Mouse (Mus musculus) urinary bladder, adult 2 months (tissue): Measurements from ENCODE around the gene Shh. TPM values are rescaled to one million over a fixed set of nuclear protein-coding genes. Genes with fewer than 3 reads are reported as not detected.

Experiments
- DNase-seq: peaks from one replicate; pipeline ENCODE4 v3.0.0; 2022; ENCODE audit warnings: low spot score
- polyA plus RNA-seq: library from polyadenylated mRNA; depleted of rRNA; stranded (reverse); fragments of >200 nt; gene quantifications from 2 replicates; pipeline ENCODE4 v1.2.3, GENCODE M21; 2012; rRNA removed

Shh gene
- polyA plus RNA-seq = 68.3 and 70.7 TPM in 2 replicates

DNA sequence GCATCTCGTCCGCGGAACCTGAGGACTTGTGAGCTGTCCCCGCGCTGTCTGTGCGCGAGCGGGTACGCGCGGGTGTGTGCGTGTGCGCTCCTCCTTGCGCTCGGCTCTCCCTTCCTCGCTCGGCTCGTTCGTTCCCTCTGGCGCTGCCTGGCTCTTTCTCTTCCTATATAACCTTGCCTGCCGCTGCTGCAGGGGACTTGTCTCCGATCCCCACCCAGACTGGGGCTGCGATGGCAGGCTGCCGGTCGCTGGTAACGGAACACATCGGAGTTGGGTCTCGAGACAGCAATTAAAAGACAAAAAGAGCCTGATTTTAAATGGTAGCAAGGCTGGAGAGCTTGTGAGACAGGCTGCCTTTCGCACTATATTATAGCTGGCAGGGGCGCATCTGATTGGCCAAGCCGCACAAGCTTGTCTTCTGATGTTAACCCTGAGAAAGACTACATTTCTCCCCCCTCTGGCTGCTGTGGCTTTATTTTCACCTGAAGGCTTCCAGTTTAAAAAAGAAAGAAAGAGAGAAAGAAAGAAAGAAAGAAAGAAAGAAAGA, at the start of gene Shh:
Gene Shh, minus strand, starts transcription at position 497 of the 547 bp plus-strand sequence.
- DNase-seq = peak; percentile 45

DNA sequence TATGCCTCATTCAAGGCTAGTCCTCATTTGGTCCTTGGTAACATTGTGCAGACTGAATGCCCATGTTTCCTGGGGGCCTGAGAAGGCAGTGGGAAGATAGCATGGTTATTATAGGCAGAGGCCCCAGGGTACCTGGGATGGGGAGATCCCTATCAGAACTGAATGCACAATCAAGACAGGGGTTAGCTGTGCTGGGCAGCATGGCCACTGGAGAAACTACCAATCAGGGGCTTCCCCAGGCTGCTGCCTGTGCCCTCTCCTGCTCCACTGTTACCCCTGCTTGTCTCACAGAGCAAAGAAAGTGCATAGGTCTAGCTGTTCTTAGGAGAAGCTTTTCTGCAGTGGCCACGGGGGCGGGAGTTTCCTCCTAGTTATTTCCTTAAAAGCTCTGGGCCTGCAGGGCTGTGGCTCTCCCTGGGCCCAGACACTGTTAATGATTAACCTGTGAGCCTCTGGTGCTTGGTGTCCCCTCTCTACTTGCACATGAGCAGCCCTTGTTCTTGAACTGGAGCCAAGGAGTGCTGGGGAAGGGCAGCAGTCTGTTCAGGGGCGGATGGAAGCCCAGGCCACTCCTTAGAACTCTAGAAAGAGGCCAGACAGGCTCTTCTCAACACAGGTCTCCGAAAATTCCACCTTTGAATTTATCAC, 33.9 kb upstream of the Shh start:
- peak; percentile 40 for DNase-seq

DNA sequence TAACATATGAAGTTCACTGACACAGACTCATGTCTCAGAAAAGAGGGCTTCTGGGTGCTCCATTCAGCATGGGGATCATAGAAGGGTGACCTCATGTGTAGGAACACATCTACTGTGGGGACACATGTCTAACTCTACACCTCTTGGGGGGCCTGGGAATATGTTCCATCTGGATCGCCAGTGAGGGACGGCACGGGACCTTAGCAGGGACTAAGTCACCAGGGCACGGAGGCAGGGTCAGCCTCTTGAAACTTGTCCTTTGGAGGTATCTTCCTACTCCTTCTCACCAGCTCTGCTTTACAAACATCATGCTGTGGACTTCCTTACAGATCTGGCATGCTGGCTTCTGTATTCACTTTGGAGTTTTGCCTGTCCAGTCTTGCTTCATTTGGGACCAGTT, 31.8 kb upstream of the Shh start:
- no peak for DNase-seq

DNA sequence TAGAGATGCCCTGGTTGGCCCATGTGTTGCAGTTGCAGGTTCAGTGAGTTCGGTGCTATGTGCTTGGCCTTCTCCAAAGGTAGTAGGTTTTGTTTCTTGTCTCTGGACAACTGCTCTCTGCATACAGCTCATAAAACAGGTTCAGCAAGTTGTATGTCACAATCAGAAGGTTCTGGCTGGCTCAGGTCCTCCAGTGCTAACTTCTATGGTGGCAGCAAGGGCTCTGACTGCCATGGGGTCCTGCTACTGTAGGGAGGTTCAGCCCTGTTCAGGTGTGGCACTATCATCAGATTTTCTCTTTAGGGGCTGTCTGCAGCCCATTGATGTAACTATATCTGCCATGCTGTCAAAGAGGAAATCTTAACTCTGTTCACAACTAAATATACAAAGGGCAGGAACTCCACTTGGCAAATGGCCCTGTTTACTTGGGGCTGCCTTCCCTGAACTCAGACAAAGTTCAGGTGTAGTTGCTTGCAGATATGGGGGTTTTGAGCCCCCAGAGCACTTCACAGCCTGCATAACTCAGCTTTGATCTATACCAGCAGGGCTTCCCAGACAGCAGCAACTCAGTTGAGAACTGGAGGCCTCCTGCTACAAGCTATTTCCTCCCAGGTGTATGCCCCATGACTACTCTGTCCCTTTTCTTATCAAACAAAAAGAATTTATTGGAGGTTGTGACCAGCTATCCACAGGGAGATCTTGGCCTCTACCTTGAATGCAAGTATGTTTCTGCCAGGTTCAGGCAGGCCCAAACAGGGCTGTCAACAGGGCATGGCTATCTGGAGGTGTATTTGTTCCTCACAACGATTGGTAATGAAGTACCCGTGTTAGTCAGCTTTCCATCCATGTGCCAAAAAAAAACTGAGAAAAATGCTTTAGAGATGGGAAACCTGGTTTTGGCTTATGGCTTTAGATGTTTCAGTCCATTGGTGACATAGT, 28.9 kb upstream of the Shh start:
- DNase-seq = no peak

DNA sequence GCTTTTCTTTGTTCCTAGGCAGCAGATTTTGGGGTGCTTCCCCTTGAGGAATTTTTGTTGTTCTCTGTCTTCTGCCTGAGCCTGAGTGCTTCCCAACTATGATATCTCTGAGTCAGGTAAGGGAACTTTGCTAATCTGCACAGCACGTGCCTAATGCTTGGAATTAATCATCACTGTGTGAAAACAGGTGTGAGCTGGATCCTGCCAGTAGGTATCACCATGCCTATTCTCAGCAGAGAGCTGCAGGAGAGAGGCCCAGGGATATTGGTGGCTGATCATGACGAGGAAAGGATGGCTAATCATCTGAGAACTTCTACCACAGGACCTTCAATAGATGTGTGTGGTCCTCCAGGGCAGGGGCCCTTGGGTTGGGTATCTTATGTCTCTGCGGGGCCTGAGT, 26.5 kb upstream of the Shh start:
- DNase-seq = no peak

DNA sequence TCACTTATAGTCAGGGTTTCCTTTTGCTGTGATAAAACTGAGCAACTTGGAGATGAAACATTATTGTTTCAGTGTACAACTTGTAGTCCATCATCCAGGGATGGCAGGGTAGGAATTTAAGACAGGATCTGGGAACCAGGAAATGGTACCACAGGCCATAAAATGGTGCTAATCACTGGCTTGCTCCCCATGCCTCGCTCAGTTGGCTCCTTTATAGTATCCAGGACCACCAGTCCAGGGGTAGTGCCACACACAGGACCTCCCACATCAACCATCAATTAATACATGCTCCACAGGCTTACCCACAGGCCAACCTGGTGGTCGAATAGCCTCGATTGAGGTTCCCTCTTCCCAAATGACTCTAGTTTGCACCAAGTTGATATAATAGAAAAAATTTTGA, 15.9 kb upstream of the Shh start:
- DNase-seq = no peak

DNA sequence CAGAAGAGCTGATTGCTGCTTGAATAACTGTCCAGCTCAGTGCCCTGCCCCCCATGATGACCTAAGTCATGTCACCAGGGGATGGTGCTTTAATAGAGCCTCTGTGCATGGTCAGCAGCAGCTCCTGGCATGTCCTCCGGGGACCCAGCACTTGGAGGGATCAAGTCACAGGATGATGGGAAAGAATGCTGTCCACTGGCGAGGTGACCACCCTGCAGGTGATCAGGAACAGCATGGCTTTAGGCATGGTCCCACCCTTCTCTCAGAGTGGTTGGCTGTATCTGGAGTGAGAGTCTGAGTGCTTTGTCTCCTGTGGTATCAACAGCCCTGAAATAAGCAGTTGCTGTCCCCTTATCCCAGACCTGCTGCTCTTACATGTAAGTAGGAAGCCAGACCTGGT, 14.7 kb upstream of the Shh start:
- no peak for DNase-seq

DNA sequence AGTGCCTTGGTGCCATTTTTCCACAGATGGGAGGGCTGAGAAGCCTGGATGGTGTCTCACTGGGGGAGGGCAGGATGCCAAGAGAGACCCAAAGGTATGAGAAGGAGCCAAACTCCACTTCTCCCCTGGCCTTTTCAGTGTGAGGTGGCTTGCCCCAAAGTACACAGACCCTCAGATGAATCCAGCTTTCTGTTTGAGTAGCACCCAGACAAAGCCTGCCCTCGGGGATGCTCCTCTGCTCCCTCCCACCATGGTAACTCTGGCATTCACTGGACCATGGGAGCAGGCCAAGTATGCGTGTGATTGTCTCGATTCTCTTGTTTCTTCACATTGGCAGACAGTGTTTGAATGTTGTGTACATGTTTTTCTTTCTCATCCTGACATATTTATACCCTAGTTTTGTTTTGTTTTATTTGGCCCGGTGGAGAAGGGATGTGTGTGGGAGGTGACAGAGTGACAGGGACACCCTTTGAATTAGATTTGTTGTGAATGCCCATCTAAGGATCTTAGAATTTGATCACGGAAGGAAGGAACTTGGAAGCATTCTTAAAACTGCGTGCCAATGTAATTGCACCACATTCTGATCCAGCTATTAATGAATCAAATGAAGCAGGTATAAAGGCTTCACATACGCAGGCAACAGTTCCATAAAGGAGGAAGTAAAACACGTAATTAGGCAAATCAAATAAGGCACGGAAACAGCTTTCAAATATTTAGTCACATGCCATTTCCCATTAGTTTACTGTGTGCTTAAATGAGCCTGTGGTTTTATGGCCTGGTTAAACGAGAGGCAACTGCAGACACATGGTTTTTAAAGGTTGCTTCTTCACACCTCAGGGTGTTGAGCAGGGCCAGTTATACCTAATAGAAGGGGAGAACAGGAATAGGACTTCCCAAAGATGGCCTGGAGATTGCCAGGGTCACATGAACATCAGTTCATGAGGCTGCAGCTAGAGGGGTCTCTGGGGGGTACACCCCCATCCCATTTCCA, 9.6 kb upstream of the Shh start:
- no peak for DNase-seq

DNA sequence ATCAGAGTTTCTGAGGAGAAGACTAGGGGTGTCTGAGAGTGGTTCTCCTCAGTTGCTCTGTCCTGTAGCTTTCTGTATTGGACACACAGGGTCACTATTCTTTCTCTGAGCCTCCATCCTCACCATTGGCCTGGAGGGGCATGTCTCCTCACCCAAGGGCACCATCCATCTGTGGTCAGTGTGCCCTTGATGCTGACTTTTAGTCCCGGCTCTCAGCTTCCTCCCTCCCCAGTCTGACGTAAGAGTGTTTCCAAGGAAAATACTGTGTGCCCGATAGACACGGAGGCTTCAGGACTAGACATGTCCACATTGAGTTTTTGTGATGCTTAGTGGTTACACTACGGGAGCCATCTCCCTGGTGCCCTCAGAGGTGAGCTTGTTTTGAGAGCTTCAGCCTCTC, 6.5 kb upstream of the Shh start:
- no peak for DNase-seq

DNA sequence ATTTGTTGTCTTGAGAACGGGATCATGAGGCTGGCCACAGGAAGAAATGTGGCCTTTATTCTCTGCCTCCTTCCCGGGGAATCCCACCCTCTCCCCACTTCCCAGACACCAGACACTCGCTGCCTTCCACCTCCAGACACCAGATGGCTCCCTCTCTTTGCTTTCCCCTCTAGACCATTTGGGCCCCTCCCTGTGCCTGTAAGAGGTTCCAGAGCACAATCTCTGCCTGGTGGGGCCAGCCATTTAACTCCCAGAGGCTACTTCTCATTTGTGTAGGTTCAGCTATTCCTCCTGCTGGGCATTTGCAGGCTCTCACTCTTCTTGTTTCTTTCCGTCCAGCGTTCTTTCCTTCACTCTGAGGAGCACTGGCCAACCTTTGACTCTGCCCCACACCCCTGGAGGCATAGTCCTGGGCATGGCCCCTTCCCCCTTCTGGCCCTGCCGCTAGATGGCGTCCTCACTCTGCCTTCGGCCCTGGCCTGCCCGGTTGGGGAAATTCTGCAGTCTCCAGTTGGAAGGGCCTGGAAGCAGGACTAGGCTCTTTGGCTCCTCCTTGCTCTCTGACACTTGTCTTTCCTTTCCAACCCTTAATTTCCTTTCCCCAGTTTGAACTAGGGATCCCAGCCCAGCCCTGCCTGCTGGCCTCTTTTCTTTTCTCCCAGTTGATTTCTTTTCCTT, 2.6 kb upstream of the Shh start:
- peak; percentile 76 for DNase-seq

DNA sequence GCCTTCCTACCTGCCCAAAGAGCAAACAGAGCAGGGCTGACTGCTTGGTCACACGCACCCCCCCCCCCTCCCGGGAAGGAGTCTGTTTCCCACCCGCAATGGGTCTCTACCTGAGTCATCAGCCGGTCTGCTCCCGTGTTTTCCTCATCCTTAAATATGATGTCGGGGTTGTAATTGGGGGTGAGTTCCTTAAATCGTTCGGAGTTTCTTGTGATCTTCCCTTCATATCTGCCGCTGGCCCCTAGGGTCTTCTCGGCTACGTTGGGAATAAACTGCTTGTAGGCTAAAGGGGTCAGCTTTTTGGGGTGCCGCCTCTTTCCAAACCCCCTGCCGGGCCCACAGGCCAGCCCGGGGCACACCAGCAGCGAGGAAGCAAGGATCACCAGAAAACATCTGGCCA, 705 bp downstream of the Shh start:
- DNase-seq = no peak

DNA sequence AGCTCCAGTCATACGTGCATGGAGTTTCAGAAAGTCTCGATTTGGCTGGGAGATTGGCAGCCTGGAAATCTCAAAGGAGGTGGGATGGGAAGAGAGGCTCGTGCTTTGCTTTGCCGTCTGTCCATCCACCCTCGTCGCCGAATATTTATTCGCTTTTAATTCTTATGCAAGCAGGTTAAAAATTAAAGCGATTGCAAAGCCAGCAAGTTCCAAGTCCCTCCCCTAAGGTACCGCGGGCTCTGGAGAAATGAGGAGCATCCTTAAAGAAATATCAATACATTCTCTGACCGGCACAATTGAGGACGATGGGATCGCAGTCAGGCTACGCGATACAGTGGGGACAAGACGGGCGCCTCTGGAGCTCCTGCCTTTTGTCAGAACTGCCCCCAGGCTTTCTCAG, 1.5 kb downstream of the Shh start:
- DNase-seq = no peak

DNA sequence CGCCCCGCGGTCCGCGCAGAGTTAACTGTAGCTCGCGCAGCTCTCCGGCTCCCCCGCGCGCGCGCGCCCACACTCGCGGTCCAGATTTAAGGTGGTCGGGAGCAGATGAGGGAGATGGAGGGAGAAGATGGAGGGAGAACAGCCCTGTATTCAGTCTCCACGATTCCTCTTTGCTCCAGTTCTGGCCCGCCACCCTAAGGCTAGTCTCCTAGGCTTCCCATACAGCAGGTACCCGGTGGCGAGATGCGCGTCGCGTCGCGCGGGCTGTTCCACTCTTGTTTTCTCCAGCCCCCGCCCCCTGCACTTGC, 2.0 kb downstream of the Shh start:
- DNase-seq = peak; percentile 37

DNA sequence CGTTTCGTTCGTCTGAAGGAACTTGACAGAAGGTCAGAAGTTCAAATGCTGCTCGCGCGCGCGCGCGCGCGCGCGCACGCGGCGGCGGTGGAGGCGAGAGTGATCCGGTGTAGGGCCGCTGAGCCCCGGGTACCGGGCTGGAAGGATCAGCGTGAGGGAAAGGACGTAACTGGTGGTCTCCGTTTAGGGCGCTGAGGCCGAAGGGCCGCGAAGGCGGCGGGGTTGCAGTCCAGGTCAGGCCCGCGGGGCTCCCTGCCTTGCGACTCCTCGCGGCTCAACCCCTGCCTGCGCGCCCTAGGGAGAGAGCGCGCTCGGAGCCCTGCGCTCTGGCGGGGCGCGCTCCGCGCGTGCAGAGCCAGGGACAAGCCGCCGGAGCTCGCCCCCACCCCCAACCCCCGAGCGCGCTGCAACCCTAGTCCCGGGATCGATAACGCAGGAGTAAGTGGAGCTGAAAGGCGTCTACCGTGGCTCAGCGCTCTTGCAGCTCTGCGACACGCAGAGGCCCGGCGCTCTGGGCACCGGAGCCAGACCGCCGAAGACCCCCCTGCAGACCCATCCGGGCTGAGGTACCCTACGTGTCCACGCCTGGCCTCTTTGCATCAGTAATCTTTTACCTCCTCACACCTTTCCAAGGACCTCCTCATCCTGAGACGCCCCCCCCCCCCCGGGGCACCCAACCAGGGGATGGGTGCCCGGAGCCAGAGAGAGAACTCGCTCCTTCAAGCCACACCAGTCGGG, 2.5 kb downstream of the Shh start:
- DNase-seq = peak; percentile 36

DNA sequence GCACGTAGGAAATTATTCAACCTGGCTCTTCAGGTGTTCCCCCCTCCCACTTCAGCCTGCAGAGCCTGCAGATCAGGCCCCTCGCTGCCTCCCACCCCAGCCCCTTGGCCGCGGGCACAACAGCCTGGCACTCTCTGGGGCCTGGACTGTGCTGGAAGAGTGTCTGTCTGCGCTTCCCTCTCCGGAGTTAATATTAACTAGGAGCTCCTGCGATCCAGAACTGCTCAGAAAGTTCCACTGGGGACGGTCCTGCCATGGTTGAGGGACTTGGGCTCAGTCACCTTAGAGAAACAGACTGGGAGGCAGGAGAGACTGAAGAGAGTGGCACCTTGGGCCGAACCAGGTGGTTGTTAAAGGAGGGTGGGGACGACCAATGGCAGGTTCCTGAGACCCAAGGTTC, 3.4 kb downstream of the Shh start:
- peak; percentile 22 for DNase-seq

DNA sequence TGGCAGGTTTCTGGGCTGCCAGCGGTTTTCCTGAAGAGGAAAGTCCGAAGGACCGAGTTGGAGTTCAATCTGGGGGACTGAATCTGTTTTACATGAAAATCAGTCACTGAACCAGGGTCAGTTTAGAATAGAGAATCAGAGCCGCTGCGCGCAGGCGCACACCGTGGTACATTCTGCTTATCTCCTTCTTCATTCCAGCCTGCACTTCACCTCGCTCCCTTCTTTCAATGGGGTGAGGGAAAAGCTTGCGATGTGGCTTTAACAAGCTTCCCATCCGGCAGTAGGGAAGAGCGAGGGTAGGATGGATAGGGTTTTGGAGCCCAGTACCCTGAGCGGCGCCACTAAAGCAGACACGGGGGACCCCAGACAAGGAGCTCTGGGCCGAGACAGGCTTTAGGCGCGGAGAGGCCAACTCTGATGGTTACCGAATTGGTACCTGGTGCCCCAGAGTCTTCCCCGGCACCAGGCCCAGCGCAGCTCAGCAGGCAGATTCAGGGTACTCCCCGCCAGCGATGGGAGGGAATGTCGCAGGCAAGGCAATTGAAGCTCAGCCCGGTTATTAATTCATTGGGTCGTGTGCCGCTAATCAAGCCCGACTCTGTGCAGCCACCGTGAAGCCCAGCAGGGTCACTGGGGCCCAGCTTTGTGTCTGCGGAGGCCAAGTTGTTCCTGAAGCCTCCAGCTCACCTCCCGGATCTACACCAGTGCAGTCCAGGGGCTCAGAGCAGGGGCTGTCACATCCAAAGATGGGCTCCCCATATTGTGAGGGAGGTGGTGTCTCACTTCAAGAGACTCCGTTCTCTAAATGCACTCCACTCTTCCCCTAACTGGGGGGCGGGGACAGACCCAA, 4.1 kb downstream of the Shh start:
- peak; percentile 24 for DNase-seq

DNA sequence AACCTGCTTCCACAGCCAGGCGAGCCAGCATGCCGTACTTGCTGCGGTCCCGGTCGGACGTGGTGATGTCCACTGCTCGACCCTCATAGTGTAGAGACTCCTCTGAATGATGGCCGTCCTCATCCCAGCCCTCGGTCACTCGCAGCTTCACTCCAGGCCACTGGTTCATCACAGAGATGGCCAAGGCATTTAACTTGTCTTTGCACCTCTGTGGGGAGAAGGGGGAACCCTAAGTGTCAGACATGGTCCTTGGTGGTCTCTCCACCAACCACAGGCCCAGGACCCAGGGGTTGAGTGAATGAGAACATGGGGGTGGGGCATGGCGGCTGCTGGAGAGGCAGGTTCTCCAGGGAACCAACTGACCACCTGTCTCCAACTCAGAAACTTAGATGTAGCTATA, 5.7 kb downstream of the Shh start:
- peak; percentile 17 for DNase-seq

DNA sequence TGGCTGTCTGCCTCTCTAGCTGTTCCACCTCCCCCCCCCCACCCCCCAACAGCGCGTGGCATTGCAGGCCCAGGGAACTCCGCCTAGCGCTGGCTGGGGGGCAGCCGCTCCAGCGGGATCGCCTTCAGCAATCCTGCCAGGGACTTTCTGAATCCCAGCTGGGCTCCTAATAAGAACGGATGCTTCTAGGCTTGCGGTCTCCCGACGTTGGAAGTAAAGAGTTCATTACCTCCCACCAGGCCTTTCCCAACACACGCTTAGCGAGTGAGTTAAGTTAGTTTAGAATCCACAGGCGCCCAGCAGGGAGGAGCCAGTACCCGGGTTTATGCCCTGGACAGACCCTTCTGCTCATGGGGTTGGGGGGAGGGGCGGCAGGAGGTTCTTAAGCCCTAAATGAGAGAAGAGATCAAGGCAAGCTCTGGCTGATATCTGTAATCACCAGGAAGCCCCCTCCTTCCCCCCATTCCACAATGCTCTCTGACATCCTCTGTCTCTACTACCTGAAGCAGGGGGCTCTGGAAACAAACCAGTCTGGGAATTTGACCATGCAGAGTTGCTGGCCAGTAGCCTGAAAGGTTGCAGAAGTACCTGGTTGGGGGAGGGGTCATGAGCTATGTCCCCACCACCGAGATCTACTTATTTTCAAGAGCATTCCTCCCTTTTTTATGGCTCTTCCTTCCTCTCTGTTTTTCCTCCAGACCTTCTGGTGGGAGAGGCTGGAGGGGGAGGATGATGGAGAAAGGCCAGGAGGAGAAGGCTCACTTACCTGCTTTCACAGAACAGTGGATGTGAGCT, 6.3 kb downstream of the Shh start:
- peak; percentile 21 for DNase-seq
